Mouse (Mus musculus): ENCODE results near the gene Mbnl3. TPM values are rescaled to one million over a fixed set of nuclear protein-coding genes. Genes with fewer than 3 reads are reported as not detected.

The Mbnl3 gene
- polyA plus RNA-seq, 1 experiment from 2014 or later: 12.9 TPM

DNA sequence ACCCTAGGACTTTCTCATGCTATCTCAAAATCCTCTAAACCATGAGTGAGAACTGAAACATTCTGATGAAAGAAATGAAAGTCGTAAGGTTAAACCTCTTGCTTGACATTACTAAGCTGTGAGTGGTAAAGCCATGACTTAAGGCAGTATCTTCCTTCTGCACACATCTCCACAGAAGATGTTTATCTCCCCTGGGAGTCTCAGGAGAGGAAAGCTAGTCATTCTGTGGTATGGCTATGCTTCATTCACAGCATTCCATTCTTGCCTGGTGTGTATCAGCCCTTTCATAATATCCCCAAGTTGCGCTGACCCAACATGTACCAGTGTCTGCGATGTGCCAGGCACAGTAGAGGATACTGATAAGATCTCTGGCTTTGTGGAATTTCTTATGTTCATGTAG, 38.4 kb downstream of the Mbnl3 start:
- WGBS: 87% methylated on average over 3 of the region's 3 CpGs
- H3K36me3 ChIP-seq (ENCODE audit: control insufficient read depth, insufficient read depth, low read length): no peaks in the 10 kb centered on the region
- H3K27ac ChIP-seq (ENCODE audit: low read depth, low read length): no peak overlapping the region
- H3K9ac ChIP-seq (ENCODE audit: low read depth, low read length): no peak overlapping the region
- H3K9me3 ChIP-seq (ENCODE audit: control insufficient read depth, low read length): no peaks in the 10 kb centered on the region
- ATAC-seq (ENCODE audit: low FRiP score, low TSS enrichment): no peak
- no peaks in the 10 kb centered on the region for H3K4me1 ChIP-seq (ENCODE audit: control insufficient read depth, insufficient read depth, low read length)
- no peaks in the 10 kb centered on the region for H3K27me3 ChIP-seq (ENCODE audit: control insufficient read depth, insufficient read depth, low read length)
- no peak overlapping the region for H3K4me2 ChIP-seq (replicated peaks; ENCODE audit: low read depth, low read length)
- no peak overlapping the region for H3K4me3 ChIP-seq (ENCODE audit: low read length)

GRCm38 (mm10) chrX:51164766-51165165, 41.6 kb downstream of the Mbnl3 start:
- Histone ChIP-seq H3K4me1 (ENCODE audit: control insufficient read depth, insufficient read depth, low read length) (no peaks in the 10 kb centered on the region), H3K9me3 (ENCODE audit: control insufficient read depth, low read length) (no peaks in the 10 kb centered on the region), H3K4me3 (ENCODE audit: low read length) (no peak overlapping the region), H3K36me3 (ENCODE audit: control insufficient read depth, insufficient read depth, low read length) (no peaks in the 10 kb centered on the region), H3K9ac (ENCODE audit: low read depth, low read length) (no peak overlapping the region), H3K27ac (ENCODE audit: low read depth, low read length) (no peak overlapping the region), H3K4me2 (replicated peaks; ENCODE audit: low read depth, low read length) (no peak overlapping the region), H3K27me3 (ENCODE audit: control insufficient read depth, insufficient read depth, low read length) (no peaks in the 10 kb centered on the region)
- 77% methylated on average over 5 of the region's 5 CpGs for WGBS
- ATAC-seq (ENCODE audit: low FRiP score, low TSS enrichment): no peak

- Histone ChIP-seq H3K9ac (ENCODE audit: low read depth, low read length) (no peak overlapping the region), H3K36me3 (ENCODE audit: control insufficient read depth, insufficient read depth, low read length) (no peaks in the 10 kb centered on the region), H3K27me3 (ENCODE audit: control insufficient read depth, insufficient read depth, low read length) (no peaks in the 10 kb centered on the region), H3K27ac (ENCODE audit: low read depth, low read length) (no peak overlapping the region), H3K4me3 (ENCODE audit: low read length) (no peak overlapping the region), H3K9me3 (ENCODE audit: control insufficient read depth, low read length) (no peaks in the 10 kb centered on the region), H3K4me1 (ENCODE audit: control insufficient read depth, insufficient read depth, low read length) (no peaks in the 10 kb centered on the region), H3K4me2 (replicated peaks; ENCODE audit: low read depth, low read length) (no peak overlapping the region)
- 60% methylated on average over 4 of the region's 4 CpGs for WGBS
- ATAC-seq (ENCODE audit: low FRiP score, low TSS enrichment): no peak
Observed at GRCm38 (mm10) chrX:51148436-51148835, 57.9 kb downstream of the Mbnl3 start.

GRCm38 (mm10) chrX:51146351-51146750, 60.0 kb downstream of the Mbnl3 start:
- Histone ChIP-seq H3K9ac (ENCODE audit: low read depth, low read length) (no peak overlapping the region), H3K27ac (ENCODE audit: low read depth, low read length) (no peak overlapping the region), H3K9me3 (ENCODE audit: control insufficient read depth, low read length) (no peaks in the 10 kb centered on the region), H3K4me2 (replicated peaks; ENCODE audit: low read depth, low read length) (no peak overlapping the region), H3K27me3 (ENCODE audit: control insufficient read depth, insufficient read depth, low read length) (no peaks in the 10 kb centered on the region; the same call in 1 of the 2 replicates), H3K4me1 (ENCODE audit: control insufficient read depth, insufficient read depth, low read length) (no peaks in the 10 kb centered on the region), H3K36me3 (ENCODE audit: control insufficient read depth, insufficient read depth, low read length) (no peaks in the 10 kb centered on the region), H3K4me3 (ENCODE audit: low read length) (no peak overlapping the region)
- 42% methylated on average over 4 of the region's 4 CpGs for WGBS
- ATAC-seq (ENCODE audit: low FRiP score, low TSS enrichment): no peak

DNA sequence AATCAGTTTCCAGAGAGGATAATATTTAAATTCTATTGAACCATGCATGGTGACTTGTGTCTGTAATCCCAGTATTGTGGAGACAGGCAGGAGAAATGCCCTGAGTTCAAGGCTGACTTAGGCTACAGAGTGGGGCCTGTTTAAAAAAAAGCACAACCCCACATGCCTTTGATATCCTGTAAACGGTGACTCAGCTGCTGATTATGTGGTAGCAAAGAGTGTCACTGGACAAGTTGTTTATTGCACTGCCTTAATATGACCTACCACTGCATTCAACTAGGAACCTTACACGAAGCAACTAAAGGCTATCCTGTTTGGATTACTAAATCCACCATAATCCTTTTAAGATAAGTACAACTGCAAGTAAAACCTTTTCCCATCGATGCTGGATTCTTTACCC, 66.3 kb downstream of the Mbnl3 start:
- WGBS: 69% methylated on average over 3 of the region's 3 CpGs
- no peaks in the 10 kb centered on the region for H3K36me3 ChIP-seq (ENCODE audit: control insufficient read depth, insufficient read depth, low read length)
- H3K4me2 ChIP-seq (replicated peaks; ENCODE audit: low read depth, low read length): no peak overlapping the region
- H3K4me1 ChIP-seq (ENCODE audit: control insufficient read depth, insufficient read depth, low read length): no peaks in the 10 kb centered on the region
- H3K4me3 ChIP-seq (ENCODE audit: low read length): no peak overlapping the region
- no peak for ATAC-seq (ENCODE audit: low FRiP score, low TSS enrichment)
- no peak overlapping the region for H3K27ac ChIP-seq (ENCODE audit: low read depth, low read length)
- H3K9ac ChIP-seq (ENCODE audit: low read depth, low read length): no peak overlapping the region
- no peaks in the 10 kb centered on the region for H3K9me3 ChIP-seq (ENCODE audit: control insufficient read depth, low read length)
- H3K27me3 ChIP-seq (ENCODE audit: control insufficient read depth, insufficient read depth, low read length): no peaks in the 10 kb centered on the region; the same call in 1 of the 2 replicates

DNA sequence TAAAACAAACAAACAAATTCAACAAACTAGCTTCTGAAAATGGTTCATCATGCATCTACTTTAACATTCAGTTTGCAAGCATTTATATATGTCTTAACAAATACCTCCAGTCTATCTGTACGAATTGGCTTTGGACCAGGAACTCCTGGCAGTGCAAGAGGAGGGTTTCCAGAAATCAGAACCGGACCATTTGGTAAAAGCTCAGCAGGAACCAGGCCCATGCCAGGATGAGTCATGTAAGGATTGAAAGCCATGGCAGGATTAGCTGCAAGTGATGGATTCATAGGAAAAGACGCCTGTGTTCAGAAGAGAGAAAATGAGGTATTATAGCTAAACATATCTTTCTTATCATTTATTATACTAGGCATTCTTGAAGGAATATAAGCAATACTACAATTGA, 75.0 kb downstream of the Mbnl3 start:
- H3K27ac ChIP-seq (ENCODE audit: low read depth, low read length): no peak overlapping the region
- H3K9ac ChIP-seq (ENCODE audit: low read depth, low read length): no peak overlapping the region
- H3K27me3 ChIP-seq (ENCODE audit: control insufficient read depth, insufficient read depth, low read length): no peaks in the 10 kb centered on the region
- no peaks in the 10 kb centered on the region for H3K36me3 ChIP-seq (ENCODE audit: control insufficient read depth, insufficient read depth, low read length)
- H3K4me3 ChIP-seq (ENCODE audit: low read length): no peak overlapping the region
- H3K9me3 ChIP-seq (ENCODE audit: control insufficient read depth, low read length): no peaks in the 10 kb centered on the region
- no peaks in the 10 kb centered on the region for H3K4me1 ChIP-seq (ENCODE audit: control insufficient read depth, insufficient read depth, low read length)
- ATAC-seq (ENCODE audit: low FRiP score, low TSS enrichment): no peak
- no peak overlapping the region for H3K4me2 ChIP-seq (replicated peaks; ENCODE audit: low read depth, low read length)
- 88% methylated on average over 3 of the region's 3 CpGs for WGBS

- 55% methylated on average over 4 of the region's 4 CpGs for WGBS
- Histone ChIP-seq H3K4me3 (ENCODE audit: low read length) (no peak overlapping the region), H3K27me3 (ENCODE audit: control insufficient read depth, insufficient read depth, low read length) (no peaks in the 10 kb centered on the region), H3K4me1 (ENCODE audit: control insufficient read depth, insufficient read depth, low read length) (no peaks in the 10 kb centered on the region), H3K9ac (ENCODE audit: low read depth, low read length) (no peak overlapping the region), H3K9me3 (ENCODE audit: control insufficient read depth, low read length) (no peaks in the 10 kb centered on the region), H3K4me2 (replicated peaks; ENCODE audit: low read depth, low read length) (no peak overlapping the region), H3K36me3 (ENCODE audit: control insufficient read depth, insufficient read depth, low read length) (no peaks in the 10 kb centered on the region), H3K27ac (ENCODE audit: low read depth, low read length) (no peak overlapping the region)
- ATAC-seq (ENCODE audit: low FRiP score, low TSS enrichment): no peak
Observed at GRCm38 (mm10) chrX:51102748-51103147, 103.6 kb downstream of the Mbnl3 start.

GRCm38 (mm10) chrX:51084972-51085371, 121.4 kb downstream of the Mbnl3 start:
- Histone ChIP-seq H3K27ac (ENCODE audit: low read depth, low read length) (no peak overlapping the region), H3K9ac (ENCODE audit: low read depth, low read length) (no peak overlapping the region), H3K4me3 (ENCODE audit: low read length) (no peak overlapping the region), H3K9me3 (ENCODE audit: control insufficient read depth, low read length) (no peaks in the 10 kb centered on the region), H3K4me1 (ENCODE audit: control insufficient read depth, insufficient read depth, low read length) (no peaks in the 10 kb centered on the region), H3K4me2 (replicated peaks; ENCODE audit: low read depth, low read length) (no peak overlapping the region), H3K36me3 (ENCODE audit: control insufficient read depth, insufficient read depth, low read length) (no peaks in the 10 kb centered on the region), H3K27me3 (ENCODE audit: control insufficient read depth, insufficient read depth, low read length) (no peaks in the 10 kb centered on the region)
- no peak for ATAC-seq (ENCODE audit: low FRiP score, low TSS enrichment)
- WGBS: 73% methylated on average over 6 of the region's 6 CpGs

GRCm38 (mm10) chrX:51084211-51084610, 122.1 kb downstream of the Mbnl3 start:
- Histone ChIP-seq H3K9me3 (ENCODE audit: control insufficient read depth, low read length) (no peaks in the 10 kb centered on the region), H3K4me1 (ENCODE audit: control insufficient read depth, insufficient read depth, low read length) (no peaks in the 10 kb centered on the region), H3K4me2 (replicated peaks; ENCODE audit: low read depth, low read length) (no peak overlapping the region), H3K27ac (ENCODE audit: low read depth, low read length) (no peak overlapping the region), H3K27me3 (ENCODE audit: control insufficient read depth, insufficient read depth, low read length) (no peaks in the 10 kb centered on the region), H3K4me3 (ENCODE audit: low read length) (no peak overlapping the region), H3K36me3 (ENCODE audit: control insufficient read depth, insufficient read depth, low read length) (no peaks in the 10 kb centered on the region), H3K9ac (ENCODE audit: low read depth, low read length) (no peak overlapping the region)
- no peak for ATAC-seq (ENCODE audit: low FRiP score, low TSS enrichment)
- 84% methylated on average over 1 of the region's 1 CpGs for WGBS

DNA sequence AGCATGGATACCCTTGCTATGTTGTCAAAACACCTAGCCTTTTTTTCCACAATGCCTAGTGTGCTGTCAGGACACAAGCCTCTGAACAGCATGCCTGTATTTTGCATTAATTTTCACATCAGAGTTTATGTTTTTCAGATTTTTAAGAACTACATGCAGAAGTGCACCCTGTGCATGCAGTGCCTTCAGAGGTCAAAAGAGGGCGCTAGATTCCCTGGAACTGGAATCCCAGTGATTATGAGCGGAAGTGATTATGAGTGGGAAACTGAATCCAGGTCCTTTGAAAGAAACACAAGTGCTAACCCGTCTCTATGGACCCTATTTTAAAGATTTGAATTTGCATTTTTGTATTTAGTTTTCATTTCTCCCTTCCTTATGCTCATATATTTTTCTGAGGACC, 129.6 kb downstream of the Mbnl3 start:
- Histone ChIP-seq H3K27ac (ENCODE audit: low read depth, low read length) (no peak overlapping the region), H3K4me1 (ENCODE audit: control insufficient read depth, insufficient read depth, low read length) (no peaks in the 10 kb centered on the region), H3K9ac (ENCODE audit: low read depth, low read length) (no peak overlapping the region), H3K4me2 (replicated peaks; ENCODE audit: low read depth, low read length) (no peak overlapping the region), H3K4me3 (ENCODE audit: low read length) (no peak overlapping the region), H3K36me3 (ENCODE audit: control insufficient read depth, insufficient read depth, low read length) (no peaks in the 10 kb centered on the region), H3K27me3 (ENCODE audit: control insufficient read depth, insufficient read depth, low read length) (no peaks in the 10 kb centered on the region), H3K9me3 (ENCODE audit: control insufficient read depth, low read length) (no peaks in the 10 kb centered on the region)
- ATAC-seq (ENCODE audit: low FRiP score, low TSS enrichment): no peak
- WGBS: 29% methylated on average over 3 of the region's 3 CpGs

Data from kidney, embryonic 14.5 days (tissue).